Mouse (Mus musculus) 3134 (cell line): Measurements from ENCODE around the gene Ttyh3.

Source experiments
- DNase-seq: peaks from one replicate; pipeline ENCODE4 v3.0.0-alpha.2; 2011; ENCODE audit warnings: low spot score; ENCODE audit not compliant: insufficient read length; ENCODE audit errors: extremely low read depth

The Ttyh3 gene

DNA sequence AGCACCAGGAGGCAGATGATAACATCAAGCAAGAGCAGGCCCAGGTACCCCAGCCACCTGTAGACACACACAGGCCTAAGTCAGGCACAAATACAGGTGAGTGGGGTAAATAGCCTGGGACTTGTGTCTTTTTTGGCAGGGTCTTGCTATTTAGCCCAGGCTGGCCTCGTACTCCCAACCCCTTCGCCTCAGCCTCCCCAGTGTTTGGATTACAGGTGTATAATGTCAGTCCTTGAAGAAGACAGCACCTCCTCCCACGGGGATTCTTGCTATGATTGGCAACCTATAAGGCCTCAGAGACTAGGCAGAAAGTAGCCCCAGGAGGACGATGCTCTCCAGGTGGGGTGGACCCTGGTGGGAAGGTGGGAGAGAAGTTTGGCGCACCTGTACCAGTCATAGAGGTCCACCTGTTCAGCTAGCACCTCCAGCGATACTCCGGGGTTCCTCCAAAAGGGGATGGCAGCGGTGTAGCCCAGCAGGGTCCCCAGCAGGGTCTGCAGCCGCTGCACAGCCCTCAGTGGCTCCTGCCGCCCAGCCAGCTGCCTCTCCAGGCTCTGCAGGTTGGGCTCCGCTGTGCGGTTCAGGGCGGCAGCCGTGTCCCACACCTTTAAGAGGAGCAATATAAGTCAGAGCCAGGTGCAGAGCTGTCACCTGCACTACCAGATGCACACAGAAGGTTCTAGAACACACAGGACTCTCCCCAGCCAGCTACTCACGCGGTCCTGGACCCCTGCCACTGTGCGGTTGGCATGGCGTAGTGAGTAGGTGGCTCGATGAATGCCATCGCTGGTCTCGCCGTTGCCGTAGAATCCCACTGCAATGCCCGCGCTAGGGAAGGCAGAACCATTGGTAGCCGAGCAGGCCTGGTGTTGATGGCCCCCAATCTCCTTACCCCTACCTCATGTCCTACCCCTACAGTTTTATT lies 13.8 kb downstream of the Ttyh3 start:
- DNase-seq, result no peak

DNA sequence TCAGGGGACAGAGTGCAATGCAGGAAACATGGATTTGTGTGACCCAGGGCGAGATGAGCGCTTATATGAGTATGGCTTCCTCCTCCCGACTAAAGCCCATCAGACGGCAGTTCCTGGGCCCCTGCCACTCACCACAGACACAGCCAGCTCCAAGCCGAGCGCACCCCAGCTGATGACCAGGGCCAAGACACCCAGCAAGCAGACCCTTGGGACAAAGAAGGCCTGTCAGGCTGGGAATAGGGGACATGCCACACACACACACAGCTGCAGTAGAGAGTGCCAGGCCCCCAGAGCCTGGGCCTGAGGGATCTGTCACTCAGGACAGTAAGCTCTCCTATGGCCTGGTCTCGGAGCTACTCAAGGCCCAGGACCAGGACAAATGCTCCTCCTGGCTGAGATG lies 15.4 kb downstream of the Ttyh3 start:
- no peak for DNase-seq

- DNase-seq, result no peak
These were observed 19.8 kb downstream of the Ttyh3 start for GRCm38 (mm10) chr5:140628995-140629394.

GRCm38 (mm10) chr5:140627580-140627979 lies 21.3 kb downstream of the Ttyh3 start:
- no peak for DNase-seq

DNA sequence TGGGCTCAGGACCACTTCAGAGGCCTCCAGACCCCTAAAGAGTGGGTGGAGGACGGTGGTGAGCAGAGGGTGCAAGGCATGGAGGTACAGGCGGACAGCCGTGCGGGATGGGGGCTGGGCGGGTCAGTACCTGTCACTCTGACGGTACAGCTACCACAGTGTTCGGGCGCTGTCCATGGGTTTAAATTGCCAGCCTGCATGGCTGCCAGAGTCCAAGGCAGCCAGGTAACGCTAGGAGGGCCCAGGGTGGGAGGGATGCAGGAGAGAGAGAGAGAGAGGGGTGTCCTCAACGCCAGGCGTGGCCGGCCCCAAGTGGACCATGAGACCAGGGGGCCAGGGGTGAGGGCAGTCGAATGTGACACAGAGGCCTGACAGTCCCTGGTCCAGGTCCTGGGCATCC lies 23.9 kb downstream of the Ttyh3 start:
- DNase-seq, result no peak

DNA sequence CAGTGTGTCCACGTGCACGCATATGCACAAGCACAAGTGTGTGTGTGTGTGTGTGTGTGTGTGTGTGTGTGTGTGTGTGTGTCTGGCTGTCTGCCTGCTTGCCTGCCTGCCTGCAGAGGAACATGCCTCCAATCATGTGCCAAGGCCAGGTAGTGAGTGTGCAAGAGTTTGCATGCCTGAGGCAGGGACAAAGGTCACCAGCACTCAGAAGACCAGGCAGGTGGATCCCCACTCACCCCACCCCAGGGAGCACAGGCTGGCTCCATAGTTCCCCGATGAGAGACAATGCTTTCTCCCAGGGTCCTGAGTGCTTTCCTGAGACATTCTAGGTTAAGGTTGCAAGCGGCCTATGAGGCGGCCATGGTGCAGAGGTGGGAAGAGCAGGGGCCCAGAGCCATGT lies 24.6 kb downstream of the Ttyh3 start:
- no peak for DNase-seq

- DNase-seq, result no peak
These were observed 25.0 kb downstream of the Ttyh3 start for GRCm38 (mm10) chr5:140623791-140624190.

DNA sequence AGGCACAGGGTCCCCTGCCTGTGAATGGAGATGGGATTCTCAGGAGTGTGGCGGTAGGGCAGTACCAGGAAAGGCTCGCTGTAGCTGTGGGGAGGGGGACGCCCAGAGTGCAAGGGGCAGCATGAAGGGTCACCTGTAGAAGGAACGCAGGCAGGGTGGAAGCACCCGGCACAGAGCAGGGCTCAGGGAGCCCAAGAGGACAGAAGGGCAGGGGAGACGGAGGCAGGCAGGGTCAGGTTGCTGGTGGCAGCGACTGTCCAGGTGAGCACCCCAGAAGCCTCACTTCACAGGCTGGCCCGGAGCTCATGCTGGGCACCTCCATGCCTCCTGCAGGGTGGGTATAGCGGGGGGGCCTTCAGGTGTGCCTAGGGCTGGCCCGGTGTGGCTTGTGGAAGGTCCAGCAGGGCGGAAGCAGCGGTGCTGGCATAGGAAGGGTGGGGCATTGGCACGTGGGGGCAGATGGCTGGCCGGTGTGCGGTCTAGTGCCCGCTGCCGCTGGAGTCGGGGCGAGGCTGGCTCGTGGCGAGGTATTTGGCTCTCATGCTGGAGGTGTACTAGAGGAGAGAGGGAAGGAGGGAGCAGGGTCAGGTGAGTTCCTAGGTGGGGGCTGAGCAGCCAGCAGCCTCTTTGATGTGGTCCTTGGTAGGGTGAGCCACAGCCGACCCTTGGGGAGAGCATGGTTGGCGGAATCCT lies 25.7 kb downstream of the Ttyh3 start:
- no peak for DNase-seq

- DNase-seq, result no peak
These were observed 27.3 kb downstream of the Ttyh3 start for GRCm38 (mm10) chr5:140621517-140621916.

- no peak for DNase-seq
These were observed 27.7 kb downstream of the Ttyh3 start for GRCm38 (mm10) chr5:140621092-140621491.

DNA sequence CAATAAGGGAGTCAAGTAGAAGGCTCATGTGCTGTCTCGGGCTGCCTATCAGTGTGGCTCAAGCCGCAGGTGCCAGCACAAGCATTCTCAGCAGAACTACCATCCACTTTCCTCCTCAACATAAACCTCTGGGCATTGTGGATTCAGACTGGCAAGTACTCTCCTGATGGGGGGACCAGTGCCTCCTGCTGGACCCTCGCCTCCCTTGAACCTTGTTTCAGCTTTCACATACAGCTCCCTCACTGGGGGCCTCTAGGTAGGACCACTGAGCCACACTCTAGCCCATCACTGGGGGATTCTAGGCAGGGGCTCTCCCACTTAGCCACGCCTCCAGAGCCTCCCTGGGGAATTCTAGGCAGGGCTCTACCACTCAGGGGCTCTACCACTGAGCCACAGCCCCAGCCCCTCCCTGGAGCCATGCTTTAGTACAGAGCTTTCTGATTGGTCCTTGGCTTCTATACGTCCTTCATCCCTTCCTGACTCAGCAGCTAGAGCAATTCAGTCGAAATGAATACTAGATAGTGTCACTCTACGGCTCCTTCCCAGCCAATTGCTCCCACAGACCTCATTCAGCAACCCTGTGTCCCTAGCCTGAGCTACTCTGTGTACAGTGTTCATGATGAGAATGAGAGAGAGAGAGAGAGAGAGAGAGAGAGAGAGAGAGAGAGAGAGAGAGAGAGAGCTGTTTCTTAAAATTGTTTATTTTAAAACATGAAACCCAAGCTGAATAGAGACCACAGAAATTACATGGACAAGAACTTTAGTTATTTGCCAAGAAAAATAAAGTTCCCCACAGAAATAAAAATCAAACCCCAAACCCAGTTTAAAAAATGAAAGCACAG lies 28.7 kb downstream of the Ttyh3 start:
- DNase-seq, result no peak

DNA sequence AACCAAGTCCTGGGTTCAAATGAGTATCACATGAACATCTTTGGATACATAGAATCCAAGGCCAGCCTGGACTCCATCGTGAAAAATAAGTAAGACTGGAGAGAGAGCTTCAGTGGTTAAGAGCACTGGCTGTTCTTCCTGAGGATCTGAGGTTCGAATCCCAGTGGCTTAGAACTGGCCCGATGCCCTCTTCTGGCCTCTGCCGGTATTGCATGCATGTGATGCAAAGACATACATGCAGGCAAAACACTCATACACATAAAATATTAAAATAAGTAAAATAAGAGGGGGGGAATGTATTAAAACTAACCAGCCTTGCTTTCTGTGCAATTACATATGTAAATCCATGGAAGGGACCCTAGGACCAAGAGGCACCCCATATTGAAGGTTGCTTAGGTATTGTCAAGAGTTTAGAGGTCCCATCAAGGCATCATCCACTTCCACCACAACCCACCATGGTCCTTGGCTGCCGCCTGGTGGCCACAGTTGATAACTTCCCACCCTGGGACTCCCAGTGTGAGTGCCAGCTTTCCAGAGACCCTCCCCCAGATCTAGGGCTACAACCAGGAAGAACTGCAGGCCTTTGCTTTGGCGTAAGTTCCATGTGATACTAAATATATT lies 29.6 kb downstream of the Ttyh3 start:
- peak; percentile 63 for DNase-seq

DNA sequence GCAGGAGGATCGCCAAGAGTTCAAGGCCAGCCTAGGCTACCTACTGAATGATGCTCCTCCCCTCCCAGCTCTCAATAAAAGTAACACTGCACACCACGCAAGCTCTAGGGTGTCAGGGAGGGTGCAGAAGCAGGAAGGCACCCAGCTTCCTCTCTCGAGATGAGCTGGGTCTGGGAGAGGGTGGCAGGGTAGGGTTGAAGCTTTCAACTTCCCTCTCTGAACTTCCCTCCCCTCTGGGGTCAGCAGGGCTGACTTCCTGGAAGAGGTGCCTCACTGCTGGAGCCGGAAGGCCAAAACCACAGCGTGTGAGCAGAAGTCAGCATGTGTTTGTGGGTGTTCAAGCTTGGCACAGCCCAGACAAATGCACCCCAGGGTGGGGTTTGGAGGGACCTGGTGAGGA lies 31.1 kb downstream of the Ttyh3 start:
- no peak for DNase-seq

DNA sequence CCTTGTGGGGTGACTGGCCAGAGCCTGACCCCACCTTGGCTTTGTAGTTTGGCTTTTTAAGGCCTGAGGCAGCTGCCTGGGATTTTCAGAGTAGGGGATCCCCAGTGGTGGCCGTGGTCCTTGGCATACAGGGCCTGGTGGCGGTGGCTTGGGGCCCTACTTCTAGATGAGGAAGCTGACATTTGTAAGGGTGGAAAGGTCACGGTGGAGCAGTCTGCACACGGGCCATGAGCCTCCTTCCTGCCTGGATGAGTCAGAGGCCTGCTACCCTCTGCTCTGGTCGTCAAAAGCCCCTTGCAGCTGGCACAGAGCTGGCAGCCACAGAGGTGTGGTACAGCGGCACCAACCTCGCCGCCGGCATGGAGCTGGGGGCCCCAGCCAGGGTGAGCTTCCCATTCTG lies 32.1 kb downstream of the Ttyh3 start:
- no peak for DNase-seq

DNA sequence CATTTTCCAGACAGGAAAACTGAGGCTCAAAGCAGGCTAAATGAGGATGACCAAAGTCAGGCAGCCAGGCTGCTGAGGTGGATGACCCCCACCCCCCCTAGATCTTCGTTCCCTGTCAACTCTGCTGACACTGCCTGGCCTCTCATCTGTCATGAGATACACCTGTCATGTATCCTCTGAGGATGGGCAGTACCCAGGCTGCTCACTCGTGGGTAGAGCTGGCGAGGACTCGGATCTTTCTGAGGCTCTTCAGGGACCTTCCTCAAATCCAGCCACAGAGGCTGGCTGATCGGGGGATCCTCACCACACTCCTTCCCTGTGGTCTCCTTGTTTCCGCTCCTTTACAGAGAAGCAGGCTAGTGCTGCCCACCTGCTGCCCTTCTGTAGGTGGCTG lies 32.7 kb downstream of the Ttyh3 start:
- DNase-seq, result no peak

DNA sequence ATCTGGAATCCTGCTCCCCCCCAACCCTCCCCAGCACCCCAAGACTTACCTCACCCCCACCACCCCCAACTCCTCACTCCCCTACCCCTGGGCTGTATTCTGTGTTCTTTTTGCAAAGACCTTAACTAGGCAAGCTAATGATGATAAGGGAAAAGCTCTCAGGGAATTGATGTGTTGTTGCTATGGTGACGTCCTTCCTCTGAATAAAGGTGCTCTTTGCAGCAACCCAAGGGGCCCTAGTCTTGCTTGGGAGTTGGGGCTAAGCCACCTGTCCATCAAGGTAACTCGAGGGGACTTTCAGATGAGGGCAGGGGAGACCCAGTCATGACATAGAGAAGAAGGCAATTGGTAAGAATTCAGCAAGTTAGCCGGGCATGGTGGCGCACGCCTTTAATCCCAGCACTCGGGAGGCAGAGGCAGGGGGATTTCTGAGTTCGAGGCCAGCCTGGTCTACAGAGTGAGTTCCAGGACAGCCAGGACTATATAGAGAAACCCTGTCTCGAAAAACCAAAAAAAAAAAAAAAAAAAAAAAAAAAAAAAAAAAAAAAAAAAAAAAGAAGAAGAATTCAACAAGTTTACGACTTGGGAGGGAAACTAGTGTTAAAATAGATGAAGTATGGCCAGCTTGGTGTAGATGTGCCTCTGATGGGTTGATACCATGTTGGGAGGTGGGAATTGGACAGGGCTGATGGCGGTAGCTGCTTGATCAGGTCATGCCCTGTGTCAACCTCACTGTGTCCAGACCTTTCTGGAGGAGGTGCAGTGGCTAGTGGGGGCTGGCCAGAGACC lies 33.3 kb downstream of the Ttyh3 start:
- DNase-seq, result no peak

DNA sequence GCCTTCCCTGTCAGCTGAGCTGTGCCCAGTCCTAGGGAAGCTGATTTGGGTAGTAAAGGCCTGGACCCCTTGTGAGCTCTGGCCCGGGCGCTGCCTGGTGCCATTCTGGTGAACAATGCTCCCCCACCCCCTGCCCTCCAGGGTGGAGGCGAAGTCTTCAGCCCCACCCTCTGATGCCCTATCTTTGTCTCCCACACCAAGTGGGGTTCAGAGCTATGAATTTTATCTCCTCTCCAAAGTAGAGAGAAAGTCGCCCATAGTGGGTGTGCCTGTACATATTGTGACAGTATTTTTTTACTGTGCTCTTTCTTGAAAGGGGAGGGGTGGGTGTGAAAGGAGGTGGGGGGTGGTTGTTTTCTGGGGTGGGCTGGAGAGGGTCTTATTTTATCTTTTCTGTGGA lies 34.0 kb downstream of the Ttyh3 start:
- no peak for DNase-seq

DNA sequence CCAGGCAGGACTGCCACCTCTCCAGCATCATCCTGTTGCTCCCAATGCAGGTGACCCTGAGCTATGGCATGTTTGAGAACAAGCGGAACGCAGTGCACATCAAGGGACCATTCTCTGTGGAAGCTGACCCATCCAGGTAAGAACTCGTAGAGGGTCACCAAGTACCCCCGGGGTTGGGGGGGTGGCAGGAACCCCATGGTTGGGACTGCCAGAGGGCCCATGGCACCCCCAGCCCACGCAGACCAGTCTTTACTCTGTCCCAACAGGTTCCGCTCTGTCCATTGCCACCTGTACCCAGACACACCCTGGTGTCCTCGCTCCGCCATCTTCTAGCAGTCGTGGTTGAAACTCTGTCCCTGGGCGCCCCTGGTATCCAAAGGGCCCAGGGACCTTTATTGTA lies 34.7 kb downstream of the Ttyh3 start:
- DNase-seq, result no peak

DNA sequence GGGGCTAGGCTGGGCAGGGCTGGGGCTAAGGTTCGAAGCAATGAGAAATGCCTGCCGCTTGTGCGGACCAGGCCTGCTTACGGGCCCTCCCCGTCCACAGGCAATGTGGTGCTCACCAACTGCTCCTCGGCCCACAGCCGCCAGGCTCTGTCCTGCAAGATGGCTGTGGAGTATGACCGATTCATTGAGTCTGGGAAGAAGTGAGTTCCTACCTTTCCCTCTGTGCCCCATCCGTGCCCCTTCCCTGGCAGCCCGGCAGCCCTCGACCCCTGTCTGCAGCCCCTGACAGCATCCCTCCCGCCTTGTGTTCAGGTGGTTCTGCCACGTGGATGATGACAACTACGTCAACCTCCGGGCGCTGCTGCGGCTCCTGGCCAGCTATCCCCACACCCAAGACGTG lies 36.6 kb downstream of the Ttyh3 start:
- no peak for DNase-seq

GRCm38 (mm10) chr5:140611611-140612185 lies 37.1 kb downstream of the Ttyh3 start:
- peak; percentile 64 for DNase-seq
